Mouse (Mus musculus) liver, embryonic 16.5 days (tissue): ENCODE data around the gene Tbc1d22b. TPM values are rescaled to one million over a fixed set of nuclear protein-coding genes. Genes with fewer than 3 reads are reported as not detected.

Experiments
- ATAC-seq: fragments of 200-750 bp; cut with Nextera tagmentation; 2 replicates; pipeline ENCODE4 v1.8.0; 2017; ENCODE audit warnings: low read depth, mild to moderate bottlenecking, moderate number of reproducible peaks, moderate library complexity
- H3K27ac ChIP-seq: fragments of 300-500 bp; sonication (generic); 2 replicates; pipeline ENCODE4 v1.5.1; 2014; ENCODE audit warnings: mild to moderate bottlenecking, low read length
- H3K27me3 ChIP-seq: fragments of 300-500 bp; sonication (generic); 2 replicates; pipeline ENCODE4 v1.6.1; 2014; ENCODE audit warnings: low read depth, low read length, mixed read lengths; ENCODE audit not compliant: control insufficient read depth, insufficient read depth
- H3K36me3 ChIP-seq: fragments of 300-500 bp; sonication (generic); 2 replicates; pipeline ENCODE4 v1.6.1; 2014; ENCODE audit warnings: mild to moderate bottlenecking; ENCODE audit not compliant: control insufficient read depth, insufficient read depth
- H3K4me1 ChIP-seq: fragments of 300-500 bp; sonication (generic); 2 replicates; pipeline ENCODE4 v1.6.1; 2014; ENCODE audit warnings: low read depth, low read length, mixed read lengths; ENCODE audit not compliant: control insufficient read depth
- H3K4me2 ChIP-seq: fragments of 300-500 bp; sonication (generic); 2 replicates; pipeline ENCODE4 v1.6.1; 2014; ENCODE audit warnings: low read depth, low read length, mixed read lengths
- H3K4me3 ChIP-seq: fragments of 300-500 bp; sonication (generic); 2 replicates; pipeline ENCODE4 v1.5.1; 2014; ENCODE audit warnings: low read depth, mild to moderate bottlenecking, low read length
- H3K9ac ChIP-seq: fragments of 300-500 bp; sonication (generic); 2 replicates; pipeline ENCODE4 v1.6.1; 2014; ENCODE audit warnings: low read depth, low read length
- H3K9me3 ChIP-seq: fragments of 300-500 bp; sonication (generic); replicated peaks from 2 replicates; pipeline ENCODE4 v1.6.1; 2016; ENCODE audit warnings: low read length; ENCODE audit not compliant: control insufficient read depth
- WGBS: fragments of 180-500 bp; shearing (Covaris S2); extraction: QIAGEN DNeasy Blood & Tissue Kit; methylation state at CpG from one replicate; pipeline ENCODE4 v1.1.7; 2014; ENCODE audit not compliant: insufficient replicate concordance; 5-methylcytosine and 5-hydroxymethylcytosine counted together
- polyA plus RNA-seq: library from polyadenylated mRNA; unstranded; fragments of >200 nt; fragmentation: Nextera tagmentation; extraction: Ambion mirVana; gene quantifications from 2 replicates; pipeline ENCODE4 v1.2.1, GENCODE M21; 2015

Gene Tbc1d22b
- 2.7 TPM in 2 replicates for polyA plus RNA-seq

GRCm38 (mm10) chr17:29549543-29550428 is at the start of gene Tbc1d22b, which contains the start of gene Gm17657:
Tbc1d22b (plus strand) TSS chr17:29549785.
Gm17657 (minus strand) TSS chr17:29549638.
- Histone ChIP-seq H3K4me2 (peak within 1 kb of the TSS; percentile 83), H3K9me3 (no peaks in the 10 kb centered on the region), H3K9ac (peak within 1 kb of the TSS; percentile 76), H3K4me1 (peaks cover 19% of the 10 kb centered on the region), H3K36me3 (no peaks in the 10 kb centered on the region), H3K4me3 (peak within 1 kb of the TSS; percentile 72), H3K27me3 (no peaks in the 10 kb centered on the region), H3K27ac (0 out of 2 replicates have a peak within 1 kb of the TSS, but pooled peaks have one; percentile 8)
- ATAC-seq = peak; percentile 98
- whole genome bisulfite sequencing = under 1% methylated on average over 44 of the region's 44 CpGs

GRCm38 (mm10) chr17:29500243-29500740 is 49.3 kb upstream of the Tbc1d22b start:
- peak overlapping the region; percentile 90 for H3K27ac ChIP-seq
- H3K27me3 ChIP-seq = no peaks in the 10 kb centered on the region
- peaks cover 74% of the 10 kb centered on the region for H3K4me1 ChIP-seq
- peak overlapping the region; percentile 45 for H3K4me2 ChIP-seq
- H3K9me3 ChIP-seq = 0 out of 2 replicates have a peak, but pooled peaks cover 2% of the 10 kb centered on the region
- H3K4me3 ChIP-seq = peak overlapping the region; percentile 7; the same call in 1 of the 2 replicates
- peak; percentile 10; the same call in 1 of the 2 replicates for ATAC-seq
- peaks cover 4% of the 10 kb centered on the region for H3K36me3 ChIP-seq
- H3K9ac ChIP-seq = peak overlapping the region; percentile 64
- 28% methylated on average over 7 of the region's 7 CpGs for WGBS

- WGBS = 10% methylated on average over 17 of the region's 17 CpGs
- Histone ChIP-seq H3K27ac (peak overlapping the region; percentile 90), H3K4me3 (peak overlapping the region; percentile 7; the same call in 1 of the 2 replicates), H3K36me3 (peaks cover 3% of the 10 kb centered on the region), H3K27me3 (no peaks in the 10 kb centered on the region), H3K9me3 (0 out of 2 replicates have a peak, but pooled peaks cover 2% of the 10 kb centered on the region), H3K4me2 (peak overlapping the region; percentile 45), H3K9ac (peak overlapping the region; percentile 64), H3K4me1 (peaks cover 74% of the 10 kb centered on the region)
- ATAC-seq = peak; percentile 86
These were observed 48.6 kb upstream of the Tbc1d22b start for GRCm38 (mm10) chr17:29500802-29501469.

DNA sequence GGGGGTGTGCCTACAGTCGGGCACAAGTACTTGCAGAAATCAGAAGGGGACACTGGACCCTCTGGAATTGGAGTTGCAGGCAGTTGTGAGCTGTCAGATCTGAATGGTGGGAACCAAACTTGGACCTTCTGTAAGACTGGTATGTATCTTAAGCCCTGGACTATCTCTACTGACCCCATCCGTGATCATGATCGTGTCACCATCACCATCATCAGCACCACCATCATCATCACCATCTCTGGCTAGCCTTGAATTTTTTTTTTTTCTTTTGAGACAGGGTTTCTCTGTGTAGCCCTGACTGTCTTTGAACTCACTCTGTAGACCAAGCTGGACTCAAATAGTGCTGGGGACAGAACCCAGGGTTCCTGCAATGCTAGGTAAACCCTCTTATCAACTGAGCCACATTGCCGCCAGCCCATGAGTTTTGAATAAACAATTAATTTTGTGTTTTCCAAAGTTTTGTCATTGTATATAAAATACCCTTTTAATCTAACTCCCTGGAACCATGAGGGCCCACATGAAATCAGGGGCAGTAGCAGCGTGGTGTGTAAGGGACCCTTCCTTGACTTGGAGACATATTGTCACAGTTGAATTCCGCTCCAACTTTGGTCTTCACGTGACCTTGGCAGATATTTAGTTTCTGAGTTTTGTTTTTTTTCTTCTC is 47.4 kb upstream of the Tbc1d22b start:
- Histone ChIP-seq H3K36me3 (no peaks in the 10 kb centered on the region), H3K9ac (peak overlapping the region; percentile 62), H3K27me3 (no peaks in the 10 kb centered on the region), H3K27ac (peak overlapping the region; percentile 90), H3K9me3 (0 out of 2 replicates have a peak, but pooled peaks cover 2% of the 10 kb centered on the region), H3K4me2 (peak overlapping the region; percentile 53), H3K4me1 (peaks cover 62% of the 10 kb centered on the region), H3K4me3 (peak overlapping the region; percentile 10; the same call in 1 of the 2 replicates)
- ATAC-seq = 0 out of 2 replicates have a peak, but pooled peaks have one; percentile 19
- 27% methylated on average over 7 of the region's 7 CpGs for WGBS

- no peak for ATAC-seq
- peak overlapping the region; percentile 12; the same call in 1 of the 2 replicates for H3K4me3 ChIP-seq
- H3K36me3 ChIP-seq = no peaks in the 10 kb centered on the region
- peak overlapping the region; percentile 62 for H3K9ac ChIP-seq
- no peaks in the 10 kb centered on the region for H3K27me3 ChIP-seq
- peaks cover 55% of the 10 kb centered on the region for H3K4me1 ChIP-seq
- peak overlapping the region; percentile 90 for H3K27ac ChIP-seq
- H3K9me3 ChIP-seq = 0 out of 2 replicates have a peak, but pooled peaks cover 2% of the 10 kb centered on the region
- H3K4me2 ChIP-seq = peak overlapping the region; percentile 53
- 12% methylated on average over 32 of the region's 32 CpGs for WGBS
These were observed 46.6 kb upstream of the Tbc1d22b start for GRCm38 (mm10) chr17:29502669-29503665.

DNA sequence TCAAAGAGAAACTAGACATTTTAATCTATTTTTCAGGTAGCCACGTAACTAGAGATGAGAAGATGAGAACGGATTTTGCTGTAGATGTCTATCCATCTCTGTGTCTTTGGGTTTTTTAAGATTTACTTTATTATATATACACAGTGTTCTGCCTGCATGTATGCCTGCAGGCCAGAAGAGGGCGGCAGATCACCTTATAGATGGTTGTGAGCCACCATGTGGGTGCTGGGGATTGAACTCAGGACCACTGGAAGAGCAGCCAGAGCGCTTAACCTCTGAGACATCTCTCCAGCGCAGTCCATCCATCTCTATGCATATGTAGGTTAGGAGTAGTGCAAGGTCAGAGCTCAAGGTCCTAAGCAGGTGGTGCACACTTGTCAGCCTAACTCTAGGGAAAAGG is 45.9 kb upstream of the Tbc1d22b start:
- Histone ChIP-seq H3K4me1 (peaks cover 53% of the 10 kb centered on the region), H3K9ac (peak overlapping the region; percentile 62), H3K9me3 (0 out of 2 replicates have a peak, but pooled peaks cover 2% of the 10 kb centered on the region), H3K4me2 (no peak overlapping the region), H3K36me3 (no peaks in the 10 kb centered on the region), H3K27me3 (no peaks in the 10 kb centered on the region), H3K27ac (no peak overlapping the region), H3K4me3 (no peak overlapping the region)
- ATAC-seq = no peak
- WGBS = 81% methylated on average over 5 of the region's 5 CpGs

DNA sequence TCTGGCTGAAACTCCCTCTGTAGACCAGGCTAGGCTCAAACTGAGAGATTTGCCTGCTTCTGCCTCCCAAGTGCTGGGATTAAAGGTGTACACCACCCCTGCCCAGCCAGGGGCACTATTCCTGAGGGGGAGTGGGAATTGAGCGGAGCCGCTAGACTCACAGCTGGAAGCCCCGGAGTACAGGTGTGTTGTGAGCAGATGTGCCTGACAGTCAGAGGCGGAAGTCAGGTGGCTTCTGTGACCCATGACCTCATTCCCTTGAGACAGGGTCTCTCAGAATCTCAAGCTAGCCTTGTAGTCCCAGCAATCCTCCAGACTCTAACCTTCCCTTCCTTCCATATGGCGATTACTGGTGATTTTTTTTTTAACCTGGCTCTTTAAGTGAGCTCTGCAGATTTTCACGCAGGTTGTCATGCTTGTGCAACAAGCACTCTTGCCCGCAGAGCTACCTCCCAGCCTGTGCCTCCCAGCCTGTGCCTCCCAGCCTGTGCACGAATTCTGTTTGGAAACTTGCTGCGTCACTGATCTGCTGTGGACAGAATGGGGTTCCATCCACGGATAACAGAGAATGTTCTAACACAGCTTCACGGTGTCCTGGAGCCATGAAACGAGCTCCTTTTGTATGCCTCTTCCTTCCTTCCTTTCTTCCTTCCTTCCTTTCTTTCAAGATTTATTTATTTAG is 40.5 kb upstream of the Tbc1d22b start:
- H3K27me3 ChIP-seq = no peaks in the 10 kb centered on the region
- 42% methylated on average over 12 of the region's 12 CpGs for WGBS
- H3K9me3 ChIP-seq = no peaks in the 10 kb centered on the region
- no peak overlapping the region for H3K4me3 ChIP-seq
- H3K4me1 ChIP-seq = peaks cover 50% of the 10 kb centered on the region
- peak overlapping the region; percentile 13 for H3K4me2 ChIP-seq
- peak overlapping the region; percentile 87 for H3K27ac ChIP-seq
- peak; percentile 71 for ATAC-seq
- H3K9ac ChIP-seq = peak overlapping the region; percentile 23
- H3K36me3 ChIP-seq = no peaks in the 10 kb centered on the region
